Mouse (Mus musculus): ENCODE results near the gene Rasgrf1. TPM values are rescaled to one million over a fixed set of nuclear protein-coding genes. Genes with fewer than 3 reads are reported as not detected.

The Rasgrf1 gene
- polyA plus RNA-seq, 1 experiment from 2014 or later = 11.2 TPM

GRCm38 (mm10) chr9:89913135-89913534, 3.4 kb downstream of the Rasgrf1 start:
- no peak for ATAC-seq
- H3K27ac ChIP-seq (ENCODE audit: low read length) = no peak overlapping the region
- no peak overlapping the region for H3K9ac ChIP-seq (replicated peaks; ENCODE audit: low read depth, low read length)
- H3K27me3 ChIP-seq (replicated peaks; ENCODE audit: control insufficient read depth, insufficient read depth, low read length) = peaks cover 39% of the 10 kb centered on the region
- H3K4me3 ChIP-seq (replicated peaks; ENCODE audit: low read length) = no peak overlapping the region
- peaks cover 28% of the 10 kb centered on the region for H3K4me1 ChIP-seq (replicated peaks; ENCODE audit: control insufficient read depth, insufficient read depth, low read length)
- H3K9me3 ChIP-seq (ENCODE audit: control insufficient read depth, low read length) = no peaks in the 10 kb centered on the region
- H3K36me3 ChIP-seq (ENCODE audit: control insufficient read depth, insufficient read depth) = no peaks in the 10 kb centered on the region
- H3K4me2 ChIP-seq (ENCODE audit: low read length) = no peak overlapping the region
- 75% methylated on average over 4 of the region's 4 CpGs for WGBS

DNA sequence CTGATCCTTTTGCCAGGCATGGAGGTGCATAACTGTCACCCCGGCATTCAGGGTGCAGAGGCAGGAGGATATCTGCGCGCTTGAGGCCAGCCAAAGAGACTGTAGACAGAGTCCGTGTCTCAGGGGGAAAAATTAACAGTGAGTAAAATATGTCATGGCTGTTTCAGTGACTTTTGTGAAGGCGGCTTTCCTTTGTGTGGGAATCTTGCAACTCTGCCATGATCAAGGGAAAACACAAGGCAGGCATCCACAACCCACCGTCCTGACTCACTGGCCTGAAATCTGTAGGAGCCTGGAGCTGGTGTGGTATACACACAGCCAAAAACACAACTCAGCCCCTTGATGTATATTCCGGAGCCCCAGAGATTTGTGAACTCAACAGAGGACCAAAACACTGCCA, 6.8 kb downstream of the Rasgrf1 start:
- no peak for ATAC-seq

GRCm38 (mm10) chr9:89917431-89917830, 7.7 kb downstream of the Rasgrf1 start:
- no peak for ATAC-seq
- H3K9ac ChIP-seq (replicated peaks; ENCODE audit: low read depth, low read length) = no peak overlapping the region
- no peaks in the 10 kb centered on the region for H3K4me1 ChIP-seq (replicated peaks; ENCODE audit: control insufficient read depth, insufficient read depth, low read length)
- no peak overlapping the region for H3K4me2 ChIP-seq (ENCODE audit: low read length)
- WGBS = 73% methylated on average over 1 of the region's 1 CpGs
- H3K27me3 ChIP-seq (replicated peaks; ENCODE audit: control insufficient read depth, insufficient read depth, low read length) = peaks cover 9% of the 10 kb centered on the region
- no peaks in the 10 kb centered on the region for H3K36me3 ChIP-seq (ENCODE audit: control insufficient read depth, insufficient read depth)
- no peak overlapping the region for H3K27ac ChIP-seq (ENCODE audit: low read length)
- no peak overlapping the region for H3K4me3 ChIP-seq (replicated peaks; ENCODE audit: low read length)
- no peaks in the 10 kb centered on the region for H3K9me3 ChIP-seq (ENCODE audit: control insufficient read depth, low read length)

More for the DNA sequence above, 6.8 kb downstream of the Rasgrf1 start:
- no peaks in the 10 kb centered on the region for H3K9me3 ChIP-seq (ENCODE audit: control insufficient read depth, low read length)
- WGBS = 96% methylated on average over 7 of the region's 7 CpGs
- H3K36me3 ChIP-seq (ENCODE audit: control insufficient read depth, insufficient read depth) = no peaks in the 10 kb centered on the region
- no peak overlapping the region for H3K9ac ChIP-seq (replicated peaks; ENCODE audit: low read depth, low read length)
- H3K4me2 ChIP-seq (ENCODE audit: low read length) = no peak overlapping the region
- H3K4me3 ChIP-seq (replicated peaks; ENCODE audit: low read length) = no peak overlapping the region
- no peak overlapping the region for H3K27ac ChIP-seq (ENCODE audit: low read length)
- no peaks in the 10 kb centered on the region for H3K4me1 ChIP-seq (replicated peaks; ENCODE audit: control insufficient read depth, insufficient read depth, low read length)
- H3K27me3 ChIP-seq (replicated peaks; ENCODE audit: control insufficient read depth, insufficient read depth, low read length) = peaks cover 19% of the 10 kb centered on the region

DNA sequence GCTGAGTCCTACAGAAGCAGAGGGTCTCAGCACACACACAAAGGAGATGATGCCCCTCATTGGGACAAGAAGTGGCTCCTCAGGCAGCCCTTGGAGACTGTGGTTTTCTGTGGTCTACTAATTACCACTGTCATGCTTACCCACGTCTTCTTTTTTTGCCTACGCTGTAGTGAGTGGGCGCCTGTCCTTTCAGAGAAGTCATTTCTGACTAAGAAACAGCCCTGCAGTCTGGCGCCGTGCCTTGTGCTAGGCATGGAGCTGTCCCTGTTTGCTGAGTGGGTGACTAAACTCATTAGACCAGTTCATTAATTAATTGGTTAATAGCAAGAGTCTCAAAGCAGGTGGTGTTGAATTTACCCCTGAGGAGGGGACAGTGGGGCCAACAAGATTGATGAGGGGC, 9.1 kb downstream of the Rasgrf1 start:
- Histone ChIP-seq H3K27ac (ENCODE audit: low read length) (no peak overlapping the region), H3K4me2 (ENCODE audit: low read length) (no peak overlapping the region), H3K27me3 (replicated peaks; ENCODE audit: control insufficient read depth, insufficient read depth, low read length) (peaks cover 2% of the 10 kb centered on the region; the same call in 1 of the 2 replicates), H3K36me3 (ENCODE audit: control insufficient read depth, insufficient read depth) (no peaks in the 10 kb centered on the region), H3K4me3 (replicated peaks; ENCODE audit: low read length) (no peak overlapping the region), H3K9ac (replicated peaks; ENCODE audit: low read depth, low read length) (no peak overlapping the region), H3K9me3 (ENCODE audit: control insufficient read depth, low read length) (no peaks in the 10 kb centered on the region), H3K4me1 (replicated peaks; ENCODE audit: control insufficient read depth, insufficient read depth, low read length) (no peaks in the 10 kb centered on the region)
- no peak for ATAC-seq
- WGBS = 71% methylated on average over 5 of the region's 5 CpGs

DNA sequence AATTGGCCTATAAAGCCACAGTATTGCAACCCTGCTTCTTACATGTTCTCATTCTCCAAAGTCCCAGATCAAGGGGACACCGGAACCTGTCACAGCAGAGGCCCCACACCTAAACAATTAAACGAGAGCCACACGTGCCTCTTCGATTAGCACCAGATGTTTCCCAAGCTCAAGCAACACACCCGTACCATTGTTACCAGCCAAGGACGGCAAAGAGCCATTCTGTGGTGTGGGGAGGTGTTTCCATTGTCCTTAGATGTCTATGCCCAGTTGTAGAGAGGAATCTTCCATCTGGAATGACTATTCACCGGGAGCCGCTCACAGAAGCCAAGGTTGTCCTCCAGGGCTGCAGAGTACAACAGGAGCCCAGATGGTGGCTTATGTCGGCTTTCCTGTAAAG, 11.4 kb downstream of the Rasgrf1 start:
- 74% methylated on average over 9 of the region's 9 CpGs for WGBS
- no peak for ATAC-seq
- H3K4me3 ChIP-seq (replicated peaks; ENCODE audit: low read length) = no peak overlapping the region
- H3K9me3 ChIP-seq (ENCODE audit: control insufficient read depth, low read length) = 0 out of 2 replicates have a peak, but pooled peaks cover 2% of the 10 kb centered on the region
- H3K27me3 ChIP-seq (replicated peaks; ENCODE audit: control insufficient read depth, insufficient read depth, low read length) = no peaks in the 10 kb centered on the region
- H3K27ac ChIP-seq (ENCODE audit: low read length) = no peak overlapping the region
- H3K9ac ChIP-seq (replicated peaks; ENCODE audit: low read depth, low read length) = no peak overlapping the region
- H3K36me3 ChIP-seq (ENCODE audit: control insufficient read depth, insufficient read depth) = no peaks in the 10 kb centered on the region
- no peaks in the 10 kb centered on the region for H3K4me1 ChIP-seq (replicated peaks; ENCODE audit: control insufficient read depth, insufficient read depth, low read length)
- H3K4me2 ChIP-seq (ENCODE audit: low read length) = no peak overlapping the region

- Histone ChIP-seq H3K4me2 (ENCODE audit: low read length) (no peak overlapping the region), H3K27me3 (replicated peaks; ENCODE audit: control insufficient read depth, insufficient read depth, low read length) (no peaks in the 10 kb centered on the region), H3K4me3 (replicated peaks; ENCODE audit: low read length) (no peak overlapping the region), H3K9ac (replicated peaks; ENCODE audit: low read depth, low read length) (no peak overlapping the region), H3K9me3 (ENCODE audit: control insufficient read depth, low read length) (peaks cover 2% of the 10 kb centered on the region; the same call in 1 of the 2 replicates), H3K27ac (ENCODE audit: low read length) (no peak overlapping the region), H3K36me3 (ENCODE audit: control insufficient read depth, insufficient read depth) (no peaks in the 10 kb centered on the region), H3K4me1 (replicated peaks; ENCODE audit: control insufficient read depth, insufficient read depth, low read length) (no peaks in the 10 kb centered on the region)
- 92% methylated on average over 1 of the region's 1 CpGs for WGBS
- no peak for ATAC-seq
Observed at GRCm38 (mm10) chr9:89922666-89923065, 13.0 kb downstream of the Rasgrf1 start.

DNA sequence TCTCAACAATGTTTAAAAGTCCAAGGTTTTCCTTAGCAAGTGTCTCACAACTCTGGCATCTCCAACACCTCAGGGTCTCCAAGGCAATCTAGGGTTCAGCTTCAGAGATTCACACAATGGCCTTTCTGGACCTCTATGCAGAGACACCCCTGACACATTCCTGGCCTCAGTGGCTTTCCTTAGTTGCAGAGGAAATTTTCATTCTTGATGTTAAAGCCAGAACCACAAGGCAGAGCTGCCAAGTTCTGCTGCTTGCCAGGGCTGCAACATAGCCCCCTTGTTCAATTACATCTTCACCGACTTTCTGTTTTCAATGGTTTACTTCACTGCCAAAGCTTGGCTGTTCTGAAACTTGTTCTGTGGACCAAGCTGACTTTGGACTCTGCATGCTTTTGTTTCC, 15.1 kb downstream of the Rasgrf1 start:
- no peak for ATAC-seq
- H3K36me3 ChIP-seq (ENCODE audit: control insufficient read depth, insufficient read depth) = no peaks in the 10 kb centered on the region
- H3K4me3 ChIP-seq (replicated peaks; ENCODE audit: low read length) = no peak overlapping the region
- H3K27ac ChIP-seq (ENCODE audit: low read length) = no peak overlapping the region
- peaks cover 2% of the 10 kb centered on the region; the same call in 1 of the 2 replicates for H3K9me3 ChIP-seq (ENCODE audit: control insufficient read depth, low read length)
- 76% methylated on average over 1 of the region's 1 CpGs for WGBS
- H3K9ac ChIP-seq (replicated peaks; ENCODE audit: low read depth, low read length) = no peak overlapping the region
- no peak overlapping the region for H3K4me2 ChIP-seq (ENCODE audit: low read length)
- no peaks in the 10 kb centered on the region for H3K27me3 ChIP-seq (replicated peaks; ENCODE audit: control insufficient read depth, insufficient read depth, low read length)
- no peaks in the 10 kb centered on the region for H3K4me1 ChIP-seq (replicated peaks; ENCODE audit: control insufficient read depth, insufficient read depth, low read length)

GRCm38 (mm10) chr9:89928497-89928896, 18.8 kb downstream of the Rasgrf1 start:
- H3K36me3 ChIP-seq (ENCODE audit: control insufficient read depth, insufficient read depth) = no peaks in the 10 kb centered on the region
- no peaks in the 10 kb centered on the region for H3K27me3 ChIP-seq (replicated peaks; ENCODE audit: control insufficient read depth, insufficient read depth, low read length)
- ATAC-seq = no peak
- no peak overlapping the region for H3K9ac ChIP-seq (replicated peaks; ENCODE audit: low read depth, low read length)
- no peak overlapping the region for H3K4me3 ChIP-seq (replicated peaks; ENCODE audit: low read length)
- no peak overlapping the region for H3K27ac ChIP-seq (ENCODE audit: low read length)
- H3K4me2 ChIP-seq (ENCODE audit: low read length) = no peak overlapping the region
- no peaks in the 10 kb centered on the region for H3K4me1 ChIP-seq (replicated peaks; ENCODE audit: control insufficient read depth, insufficient read depth, low read length)
- H3K9me3 ChIP-seq (ENCODE audit: control insufficient read depth, low read length) = peaks cover 2% of the 10 kb centered on the region; the same call in 1 of the 2 replicates

- no peak for ATAC-seq
- H3K27ac ChIP-seq (ENCODE audit: low read length) = no peak overlapping the region
- WGBS = 71% methylated on average over 1 of the region's 1 CpGs
- no peaks in the 10 kb centered on the region for H3K9me3 ChIP-seq (ENCODE audit: control insufficient read depth, low read length)
- H3K27me3 ChIP-seq (replicated peaks; ENCODE audit: control insufficient read depth, insufficient read depth, low read length) = no peaks in the 10 kb centered on the region
- H3K36me3 ChIP-seq (ENCODE audit: control insufficient read depth, insufficient read depth) = no peaks in the 10 kb centered on the region
- H3K4me2 ChIP-seq (ENCODE audit: low read length) = no peak overlapping the region
- no peak overlapping the region for H3K4me3 ChIP-seq (replicated peaks; ENCODE audit: low read length)
- no peaks in the 10 kb centered on the region for H3K4me1 ChIP-seq (replicated peaks; ENCODE audit: control insufficient read depth, insufficient read depth, low read length)
- no peak overlapping the region for H3K9ac ChIP-seq (replicated peaks; ENCODE audit: low read depth, low read length)
Observed at GRCm38 (mm10) chr9:89940428-89940827, 30.7 kb downstream of the Rasgrf1 start.

DNA sequence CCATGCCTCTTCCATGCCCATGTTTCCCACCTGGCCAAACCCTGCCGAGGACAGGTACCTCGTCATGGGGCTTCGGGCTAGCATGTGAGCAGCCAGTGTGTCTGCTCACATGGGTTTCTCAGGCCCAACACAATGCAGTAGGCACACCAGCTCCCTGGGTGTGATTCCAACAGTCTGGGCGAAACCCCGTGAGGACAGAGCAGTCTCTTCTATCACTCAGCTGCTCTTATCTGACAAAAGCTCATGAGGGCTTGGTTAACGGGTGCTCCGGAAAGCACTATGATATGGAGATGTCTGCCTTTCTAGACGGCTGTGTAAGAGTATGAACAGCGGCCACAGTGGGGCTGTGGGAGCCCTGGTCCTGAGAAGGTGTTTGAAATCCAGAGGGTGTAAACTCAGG, 37.1 kb downstream of the Rasgrf1 start:
- H3K9ac ChIP-seq (replicated peaks; ENCODE audit: low read depth, low read length) = no peak overlapping the region
- WGBS = 91% methylated on average over 9 of the region's 9 CpGs
- no peaks in the 10 kb centered on the region for H3K4me1 ChIP-seq (replicated peaks; ENCODE audit: control insufficient read depth, insufficient read depth, low read length)
- no peak for ATAC-seq
- H3K27me3 ChIP-seq (replicated peaks; ENCODE audit: control insufficient read depth, insufficient read depth, low read length) = no peaks in the 10 kb centered on the region
- H3K36me3 ChIP-seq (ENCODE audit: control insufficient read depth, insufficient read depth) = no peaks in the 10 kb centered on the region
- no peak overlapping the region for H3K4me3 ChIP-seq (replicated peaks; ENCODE audit: low read length)
- no peak overlapping the region for H3K4me2 ChIP-seq (ENCODE audit: low read length)
- no peak overlapping the region for H3K27ac ChIP-seq (ENCODE audit: low read length)
- H3K9me3 ChIP-seq (ENCODE audit: control insufficient read depth, low read length) = no peaks in the 10 kb centered on the region

All from forebrain, embryonic 16.5 days (tissue).